In the genomic region with DNA sequence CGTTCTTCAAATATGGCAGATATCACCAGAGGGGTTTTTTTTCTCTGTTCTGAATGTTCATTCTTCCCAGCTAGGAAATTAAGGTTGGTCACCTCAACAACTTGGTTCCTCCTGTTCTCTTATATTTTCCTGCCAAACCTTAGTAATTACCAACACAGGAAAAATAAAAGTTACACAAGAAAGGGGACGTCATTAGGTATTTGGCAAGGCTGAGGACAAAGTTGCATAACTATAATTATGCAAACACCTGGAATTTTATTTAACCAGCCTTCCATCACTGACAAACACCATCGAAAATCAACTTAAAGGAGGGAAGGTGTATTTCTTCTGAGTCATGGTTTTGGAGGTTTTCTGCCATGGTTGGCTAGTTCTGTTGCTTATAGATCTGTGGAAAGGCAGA, we compare ENCODE assay signal across 40 mouse cellular contexts. TPM values are rescaled to one million over a fixed set of nuclear protein-coding genes. Genes with fewer than 3 reads are reported as not detected.
"Had no signal": no experiment of that assay in that cellular context is flagged by ENCODE, and none has a peak within 500 bp of the region (broad histone marks: within the 10 kb centered on the region; RNA-seq: fewer than 3 reads in every experiment).

No protein-coding gene starts in this region.

- H3K9ac ChIP-seq: forebrain, postnatal 0 days; heart, embryonic 13.5 days; heart, embryonic 15.5 days; hindbrain, embryonic 13.5 days; hindbrain, embryonic 15.5 days; kidney, embryonic 15.5 days; limb, embryonic 13.5 days had no signal

- ATAC-seq: forebrain, postnatal 0 days; hindbrain, postnatal 0 days; intestine, embryonic 16.5 days had no signal

- H3K4me1 ChIP-seq: heart, embryonic 15.5 days; hindbrain, embryonic 15.5 days; kidney, embryonic 15.5 days; limb, embryonic 13.5 days had no signal

- H3K36me3 ChIP-seq: heart, embryonic 13.5 days; heart, embryonic 15.5 days; hindbrain, embryonic 13.5 days; hindbrain, embryonic 15.5 days; kidney, embryonic 15.5 days; limb, embryonic 13.5 days had no signal

- H3K4me3 ChIP-seq: heart, adult 2 months; heart, embryonic 13.5 days; heart, embryonic 15.5 days; hindbrain, embryonic 13.5 days; hindbrain, embryonic 15.5 days; kidney, embryonic 15.5 days; limb, embryonic 13.5 days had no signal

- H3K27ac ChIP-seq: heart, adult 2 months; heart, embryonic 13.5 days; heart, embryonic 15.5 days; hindbrain, embryonic 13.5 days; hindbrain, embryonic 15.5 days; hindbrain, postnatal 0 days; kidney, embryonic 15.5 days; kidney, postnatal 0 days; limb, embryonic 13.5 days had no signal

- DNase-seq: forebrain, postnatal 0 days; gastrocnemius, postnatal 14 days; gastrocnemius, postnatal 36 days; heart, adult 11 months; heart, adult 2 months; heart, postnatal 14 days; heart, postnatal 36 days; kidney, adult 11 months; kidney, adult 2 months; kidney, adult 9 months; kidney, postnatal 14 days; kidney, postnatal 36 days; layer of hippocampus, adult 9-11 months; layer of hippocampus, postnatal 36 days; left cerebral cortex, postnatal 4 days had no signal

- H3K9me3 ChIP-seq: heart, embryonic 13.5 days; heart, embryonic 15.5 days; hindbrain, embryonic 13.5 days; hindbrain, embryonic 15.5 days; kidney, embryonic 15.5 days; limb, embryonic 13.5 days had no signal

- H3K27me3 ChIP-seq: heart, embryonic 13.5 days; heart, embryonic 15.5 days; hindbrain, embryonic 13.5 days; hindbrain, embryonic 15.5 days; kidney, embryonic 15.5 days; limb, embryonic 13.5 days had no signal

- H3K4me2 ChIP-seq: heart, embryonic 11.5 days; heart, embryonic 13.5 days; heart, embryonic 15.5 days; hindbrain, embryonic 13.5 days; hindbrain, embryonic 15.5 days; kidney, embryonic 15.5 days; limb, embryonic 13.5 days had no signal

RNA-seq across cellular contexts. Expression of a gene that starts 3.4 kb away (rescaled TPM):
- total RNA-seq: forebrain, postnatal 0 days; gastrocnemius, adult 18-20 months; gastrocnemius, adult 8-10 months; gastrocnemius, postnatal 36 days; heart, adult 2 months; heart, postnatal 14 days; heart, postnatal 36 days; hematopoietic stem cell, adult 5-6 weeks; hindbrain, postnatal 0 days; layer of hippocampus, adult 18-20 months; layer of hippocampus, adult 8-10 months; layer of hippocampus, postnatal 14 days; layer of hippocampus, postnatal 36 days; left cerebral cortex, adult 18-20 months; left cerebral cortex, adult 8-10 months; left cerebral cortex, postnatal 10 days; left cerebral cortex, postnatal 25 days; left cerebral cortex, postnatal 4 days had no signal
- polyA plus RNA-seq: forebrain, postnatal 0 days; heart, adult 2 months; heart, embryonic 13.5 days; heart, postnatal 0 days; hindbrain, embryonic 11.5 days; intestine, embryonic 14.5 days; kidney, embryonic 15.5 days; large intestine, adult 2 months; limb, embryonic 11.5 days had no signal

RNA-seq across cellular contexts. Expression of a gene that starts 23.7 kb away (rescaled TPM):
- total RNA-seq: gastrocnemius, adult 18-20 months; gastrocnemius, adult 8-10 months; heart, adult 2 months; hematopoietic stem cell, adult 5-6 weeks; layer of hippocampus, postnatal 36 days had no signal

RNA-seq across cellular contexts. Expression of a gene that starts 59.8 kb away (rescaled TPM):
- total RNA-seq: hematopoietic stem cell, adult 5-6 weeks had no signal
- polyA plus RNA-seq: heart, embryonic 11.5 days; limb, embryonic 11.5 days had no signal
